Mouse (Mus musculus): ENCODE data around the gene Brcc3. TPM values are rescaled to one million over a fixed set of nuclear protein-coding genes. Genes with fewer than 3 reads are reported as not detected.
A peak's percentile ranks its signal among the peaks of the same experiment; 100 is the strongest.

Brcc3 gene
- 60.9 and 62.2 TPM in 2 replicates for polyA plus RNA-seq (2015; fragmentation: Nextera tagmentation; extraction: Ambion mirVana)

GRCm38 (mm10) chrX:75415936-75416785 is at the start of gene Brcc3, which contains the start of the genes Cmc4 and Mtcp1:
TSS of gene Brcc3 (plus strand) at chrX:75416628.
TSS of gene Cmc4 (minus strand) at chrX:75416584.
TSS of gene Mtcp1 (minus strand) at chrX:75416588.
- Histone ChIP-seq H3K4me3 (replicated peaks; ENCODE audit: low read length) (peak within 1 kb of the TSS; percentile 58), H3K4me2 (ENCODE audit: low read depth, low read length) (peak within 1 kb of the TSS; percentile 57), H3K9me3 (replicated peaks; ENCODE audit: control insufficient read depth, low read length) (no peaks in the 10 kb centered on the region), H3K27me3 (ENCODE audit: control insufficient read depth, insufficient read depth, low read length) (no peaks in the 10 kb centered on the region), H3K9ac (ENCODE audit: low read length) (peak within 1 kb of the TSS; percentile 74), H3K4me1 (ENCODE audit: control insufficient read depth, insufficient read depth, low read length) (no peaks in the 10 kb centered on the region), H3K27ac (ENCODE audit: low read length) (peak within 1 kb of the TSS; percentile 84), H3K36me3 (ENCODE audit: control insufficient read depth, insufficient read depth, low read length) (no peaks in the 10 kb centered on the region)
- 12% methylated on average over 52 of the region's 52 CpGs for WGBS
- ATAC-seq (ENCODE audit: insufficient read depth, low FRiP score), result peak; percentile 100

- H3K27me3 ChIP-seq (ENCODE audit: control insufficient read depth, insufficient read depth, low read length), result no peaks in the 10 kb centered on the region
- no peak overlapping the region for H3K9ac ChIP-seq (ENCODE audit: low read length)
- no peaks in the 10 kb centered on the region for H3K36me3 ChIP-seq (ENCODE audit: control insufficient read depth, insufficient read depth, low read length)
- H3K27ac ChIP-seq (ENCODE audit: low read length), result no peak overlapping the region
- no peak overlapping the region for H3K4me2 ChIP-seq (ENCODE audit: low read depth, low read length)
- no peak overlapping the region for H3K4me3 ChIP-seq (replicated peaks; ENCODE audit: low read length)
- H3K4me1 ChIP-seq (ENCODE audit: control insufficient read depth, insufficient read depth, low read length), result no peaks in the 10 kb centered on the region
- H3K9me3 ChIP-seq (replicated peaks; ENCODE audit: control insufficient read depth, low read length), result no peaks in the 10 kb centered on the region
- ATAC-seq (ENCODE audit: insufficient read depth, low FRiP score), result no peak
Measured at GRCm38 (mm10) chrX:75370197-75370596, 46.2 kb upstream of the Brcc3 start.

GRCm38 (mm10) chrX:75372666-75373425 is 43.6 kb upstream of the Brcc3 start:
- no peaks in the 10 kb centered on the region for H3K9me3 ChIP-seq (replicated peaks; ENCODE audit: control insufficient read depth, low read length)

DNA sequence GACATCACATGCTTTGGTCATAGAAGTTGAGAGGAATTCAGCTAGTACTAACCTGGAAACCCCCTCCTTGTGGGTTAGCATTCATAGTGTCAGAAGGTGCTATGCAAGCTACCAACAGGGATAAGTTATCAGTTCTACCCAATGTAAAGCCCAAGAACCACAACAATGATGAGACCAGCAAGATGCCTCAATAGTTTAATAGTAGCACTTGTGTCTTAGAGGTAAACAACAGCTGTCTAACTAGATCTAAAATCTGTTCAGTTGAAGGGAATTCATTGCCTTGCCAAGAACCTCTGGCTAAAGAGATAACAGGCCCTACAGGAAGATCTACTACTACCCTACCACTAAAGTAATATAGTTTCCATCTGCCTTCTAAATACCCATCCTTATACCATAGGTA is 39.6 kb upstream of the Brcc3 start:
- no peak overlapping the region for H3K4me2 ChIP-seq (ENCODE audit: low read depth, low read length)
- no peak for ATAC-seq (ENCODE audit: insufficient read depth, low FRiP score)

More at GRCm38 (mm10) chrX:75372666-75373425, 43.6 kb upstream of the Brcc3 start:
- WGBS, result 43% methylated on average over 2 of the region's 2 CpGs
- no peak overlapping the region for H3K9ac ChIP-seq (ENCODE audit: low read length)
- H3K4me3 ChIP-seq (replicated peaks; ENCODE audit: low read length), result no peak overlapping the region
- H3K4me2 ChIP-seq (ENCODE audit: low read depth, low read length), result no peak overlapping the region
- no peak; the same call in 1 of the 2 replicates for ATAC-seq (ENCODE audit: insufficient read depth, low FRiP score)
- H3K36me3 ChIP-seq (ENCODE audit: control insufficient read depth, insufficient read depth, low read length), result no peaks in the 10 kb centered on the region
- no peaks in the 10 kb centered on the region for H3K4me1 ChIP-seq (ENCODE audit: control insufficient read depth, insufficient read depth, low read length)
- H3K27ac ChIP-seq (ENCODE audit: low read length), result 0 out of 2 replicates have a peak overlapping the region, but pooled peaks have one; percentile 38
- H3K27me3 ChIP-seq (ENCODE audit: control insufficient read depth, insufficient read depth, low read length), result no peaks in the 10 kb centered on the region

DNA sequence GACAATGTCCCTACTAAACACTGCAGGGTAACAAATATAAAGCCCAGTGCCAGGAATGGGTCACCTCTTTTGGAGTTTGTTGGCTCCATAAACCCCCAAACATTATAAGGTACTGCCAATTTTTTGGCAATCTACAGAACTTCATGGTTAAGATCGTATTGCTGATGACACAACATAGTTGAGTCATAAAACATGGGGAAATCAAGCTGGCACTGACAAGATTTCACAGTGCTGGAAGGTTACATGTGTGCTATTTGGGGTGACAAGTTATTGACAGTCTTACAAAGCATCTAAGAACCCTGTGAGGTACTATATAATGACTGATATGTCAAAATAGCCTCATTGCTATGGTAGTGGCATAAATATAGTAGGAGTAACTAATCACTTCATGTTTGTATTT is 35.3 kb upstream of the Brcc3 start:
- ATAC-seq (ENCODE audit: insufficient read depth, low FRiP score), result no peak
- H3K27ac ChIP-seq (ENCODE audit: low read length), result no peak overlapping the region
- H3K9ac ChIP-seq (ENCODE audit: low read length), result no peak overlapping the region
- H3K4me1 ChIP-seq (ENCODE audit: control insufficient read depth, insufficient read depth, low read length), result no peaks in the 10 kb centered on the region
- no peaks in the 10 kb centered on the region for H3K9me3 ChIP-seq (replicated peaks; ENCODE audit: control insufficient read depth, low read length)
- no peak overlapping the region for H3K4me3 ChIP-seq (replicated peaks; ENCODE audit: low read length)
- no peaks in the 10 kb centered on the region for H3K36me3 ChIP-seq (ENCODE audit: control insufficient read depth, insufficient read depth, low read length)
- no peak overlapping the region for H3K4me2 ChIP-seq (ENCODE audit: low read depth, low read length)
- 82% methylated on average over 1 of the region's 1 CpGs for WGBS
- no peaks in the 10 kb centered on the region for H3K27me3 ChIP-seq (ENCODE audit: control insufficient read depth, insufficient read depth, low read length)

More for the DNA sequence above, 39.6 kb upstream of the Brcc3 start:
- Histone ChIP-seq H3K36me3 (ENCODE audit: control insufficient read depth, insufficient read depth, low read length) (no peaks in the 10 kb centered on the region), H3K9ac (ENCODE audit: low read length) (no peak overlapping the region), H3K9me3 (replicated peaks; ENCODE audit: control insufficient read depth, low read length) (no peaks in the 10 kb centered on the region), H3K27ac (ENCODE audit: low read length) (no peak overlapping the region), H3K27me3 (ENCODE audit: control insufficient read depth, insufficient read depth, low read length) (no peaks in the 10 kb centered on the region), H3K4me3 (replicated peaks; ENCODE audit: low read length) (no peak overlapping the region), H3K4me1 (ENCODE audit: control insufficient read depth, insufficient read depth, low read length) (no peaks in the 10 kb centered on the region)

DNA sequence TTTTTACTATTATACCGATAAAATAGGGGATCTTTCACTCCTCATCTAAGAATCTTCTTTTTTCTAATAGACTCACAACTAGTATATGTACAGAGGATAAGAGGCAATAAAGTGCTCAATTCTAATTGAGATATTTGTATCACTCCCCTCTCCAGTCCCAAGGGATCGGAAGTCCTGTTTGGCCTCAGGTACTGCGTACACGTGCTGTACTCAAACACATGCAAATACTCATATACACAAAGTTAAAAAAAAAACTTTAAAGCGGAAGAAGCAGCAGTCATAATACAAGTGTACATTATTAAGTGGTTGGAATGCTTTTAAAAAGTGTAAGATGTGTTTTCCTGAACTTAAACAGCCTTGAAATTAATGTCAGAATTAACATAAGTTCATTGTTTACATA is 34.7 kb upstream of the Brcc3 start:
- 63% methylated on average over 5 of the region's 5 CpGs for WGBS
- Histone ChIP-seq H3K27me3 (ENCODE audit: control insufficient read depth, insufficient read depth, low read length) (no peaks in the 10 kb centered on the region), H3K27ac (ENCODE audit: low read length) (no peak overlapping the region), H3K4me1 (ENCODE audit: control insufficient read depth, insufficient read depth, low read length) (no peaks in the 10 kb centered on the region), H3K9me3 (replicated peaks; ENCODE audit: control insufficient read depth, low read length) (no peaks in the 10 kb centered on the region), H3K36me3 (ENCODE audit: control insufficient read depth, insufficient read depth, low read length) (no peaks in the 10 kb centered on the region), H3K9ac (ENCODE audit: low read length) (no peak overlapping the region), H3K4me2 (ENCODE audit: low read depth, low read length) (peak overlapping the region; percentile 49), H3K4me3 (replicated peaks; ENCODE audit: low read length) (peak overlapping the region; percentile 56)
- no peak for ATAC-seq (ENCODE audit: insufficient read depth, low FRiP score)

DNA sequence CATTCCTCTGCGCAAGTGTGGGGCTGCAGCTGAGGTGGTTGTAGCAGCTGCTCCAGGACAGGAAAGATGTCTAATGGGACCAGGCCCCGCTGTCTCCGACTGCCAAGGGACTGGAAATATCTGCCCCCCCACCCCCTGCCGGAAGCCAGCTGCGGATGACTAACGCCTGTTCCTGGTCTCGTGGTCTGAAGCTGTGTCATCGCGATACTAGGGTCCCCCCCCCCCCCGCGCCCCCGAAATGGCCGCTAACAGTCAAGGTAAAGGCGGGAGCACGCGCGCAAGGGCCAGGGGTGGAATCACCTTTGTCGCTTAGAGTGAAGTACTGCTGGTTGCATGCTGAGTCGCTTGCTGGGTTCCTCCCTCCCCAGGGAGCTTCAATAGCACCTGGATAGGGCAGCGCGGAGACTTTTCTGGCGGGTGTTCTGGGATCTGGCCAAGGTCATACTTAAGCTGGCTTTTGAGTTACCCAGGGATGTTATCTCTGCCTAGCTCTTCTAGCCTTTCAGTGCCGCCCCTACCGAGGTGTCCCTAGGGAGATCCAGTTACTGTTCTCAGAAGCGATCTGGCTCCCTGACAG is 34.1 kb upstream of the Brcc3 start, which contains the start of the genes Fundc2 and F8:
Gene Fundc2 (plus strand): TSS at position 205 of the 577 bp plus-strand sequence.
Gene F8 (minus strand): TSS at position 421 of the 577 bp plus-strand sequence.
- WGBS, result 12% methylated on average over 23 of the region's 25 CpGs
- H3K4me2 ChIP-seq (ENCODE audit: low read depth, low read length), result peak within 1 kb of the TSS; percentile 49
- H3K4me3 ChIP-seq (replicated peaks; ENCODE audit: low read length), result peak within 1 kb of the TSS; percentile 56
- H3K9me3 ChIP-seq (replicated peaks; ENCODE audit: control insufficient read depth, low read length), result no peaks in the 10 kb centered on the region
- peak; percentile 97 for ATAC-seq (ENCODE audit: insufficient read depth, low FRiP score)
- H3K9ac ChIP-seq (ENCODE audit: low read length), result peak within 1 kb of the TSS; percentile 72
- H3K36me3 ChIP-seq (ENCODE audit: control insufficient read depth, insufficient read depth, low read length), result no peaks in the 10 kb centered on the region
- peak within 1 kb of the TSS; percentile 79 for H3K27ac ChIP-seq (ENCODE audit: low read length)
- no peaks in the 10 kb centered on the region for H3K27me3 ChIP-seq (ENCODE audit: control insufficient read depth, insufficient read depth, low read length)
- no peaks in the 10 kb centered on the region for H3K4me1 ChIP-seq (ENCODE audit: control insufficient read depth, insufficient read depth, low read length)

DNA sequence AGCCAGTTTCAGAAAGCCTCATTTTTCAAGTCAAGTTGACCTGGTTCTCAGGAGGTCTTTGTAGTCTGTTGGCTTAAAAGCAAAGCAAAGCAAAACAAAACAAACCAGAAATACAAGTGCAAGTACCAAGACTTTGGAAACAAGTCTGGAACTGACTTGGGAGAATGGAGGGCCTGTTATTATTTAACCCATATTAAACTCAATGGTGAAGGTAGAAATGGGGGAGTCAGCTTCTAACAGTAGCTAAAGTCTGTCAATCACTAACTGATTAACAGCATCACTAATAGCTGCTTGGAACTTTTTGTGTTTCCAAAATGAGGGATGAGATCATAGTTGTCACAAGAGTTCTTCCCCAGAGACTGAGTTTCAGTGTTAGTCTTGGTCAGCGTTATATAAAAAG is 17.0 kb upstream of the Brcc3 start:
- Histone ChIP-seq H3K4me3 (replicated peaks; ENCODE audit: low read length) (no peak overlapping the region), H3K27ac (ENCODE audit: low read length) (no peak overlapping the region), H3K9ac (ENCODE audit: low read length) (no peak overlapping the region), H3K9me3 (replicated peaks; ENCODE audit: control insufficient read depth, low read length) (no peaks in the 10 kb centered on the region), H3K27me3 (ENCODE audit: control insufficient read depth, insufficient read depth, low read length) (no peaks in the 10 kb centered on the region), H3K36me3 (ENCODE audit: control insufficient read depth, insufficient read depth, low read length) (no peaks in the 10 kb centered on the region), H3K4me1 (ENCODE audit: control insufficient read depth, insufficient read depth, low read length) (no peaks in the 10 kb centered on the region), H3K4me2 (ENCODE audit: low read depth, low read length) (no peak overlapping the region)
- ATAC-seq (ENCODE audit: insufficient read depth, low FRiP score), result no peak
- WGBS, result 79% methylated on average over 1 of the region's 1 CpGs

Measured in stomach, embryonic 16.5 days (tissue).